Mouse (Mus musculus) left cerebral cortex, postnatal 14 days (tissue): ENCODE results near the gene Rabgef1. TPM values are rescaled to one million over a fixed set of nuclear protein-coding genes. Genes with fewer than 3 reads are reported as not detected.
"Not testable (repeated sequence)": the region's sequence is repeated elsewhere in the genome, so short reads cannot be mapped to it uniquely, and the experiment has no call there.

ENCODE experiments used
- DNase-seq, 2 experiments: peaks; one replicate each; pipeline ENCODE4 v3.0.0; 2021 to 2022; ENCODE audit warnings: low spot score in 2 of 2, mixed read lengths in 1 of 2
- intact Hi-C: fragments of 180-260 bp; cut with DNase I; formaldehyde crosslinking; loops from one replicate; pipeline ENCODE4 v1.15.1; 2025
- total RNA-seq, 2 experiments: library from RNA; stranded (reverse); gene quantifications; 2 replicates each; pipeline ENCODE4 v1.2.3; 2021

The Rabgef1 gene
- total RNA-seq, 2 experiments from 2014 or later, result 43.8 to 47.2 TPM

GRCm38 (mm10) chr5:130254164-130255016, 82.8 kb downstream of the Rabgef1 start:
- intact Hi-C loops, result loop anchor here (10.0 kb wide), 1 partner anchor 230 kb away; the partner anchor contains the start of genes Asl and Crcp
- DNase-seq, result peak in 1 of 2 experiments; percentile 64

GRCm38 (mm10) chr5:130255017-130255720, 83.6 kb downstream of the Rabgef1 start, which contains the start of the genes Sbds and Tyw1:
TSS of gene Sbds (minus strand) at chr5:130255530.
TSS of gene Tyw1 (plus strand) at chr5:130255619.
- DNase-seq, result peak; percentile 99
- intact Hi-C loops, result loop anchor here (10.0 kb wide), 1 partner anchor 230 kb away; the partner anchor contains the start of genes Asl and Crcp

- not testable (repeated sequence) for DNase-seq
- intact Hi-C loops, result loop anchor here (10.0 kb wide), 1 partner anchor 231 kb away; the partner anchor contains the start of genes Asl and Crcp
Observed at GRCm38 (mm10) chr5:130255799-130256525, 84.4 kb downstream of the Rabgef1 start.

- peak; percentile 93 to 97 for DNase-seq
- intact Hi-C loops, result loop anchor here (10.0 kb wide), 1 partner anchor 232 kb away; the partner anchor contains the start of genes Asl and Crcp
Observed at GRCm38 (mm10) chr5:130256678-130257271, 85.2 kb downstream of the Rabgef1 start.

GRCm38 (mm10) chr5:130257303-130257702, 85.7 kb downstream of the Rabgef1 start:
- intact Hi-C loops, result loop anchor here (10.0 kb wide), 1 partner anchor 233 kb away; the partner anchor contains the start of genes Asl and Crcp

GRCm38 (mm10) chr5:130263454-130263853, 91.9 kb downstream of the Rabgef1 start:
- intact Hi-C loops, result no loop called here
- DNase-seq, result no peak

More at GRCm38 (mm10) chr5:130257303-130257702, 85.7 kb downstream of the Rabgef1 start:
- no peak for DNase-seq

Other genes with a start within 250 kb of the Rabgef1 start
- 10 to 100 TPM; 48.6 to 53.5 TPM for gene Vkorc1l1, start 229.8 kb upstream of the Rabgef1 start, total RNA-seq
- 10 to 100 TPM; 12.4 to 12.9 TPM for gene Gusb, start 168.7 kb upstream of the Rabgef1 start, total RNA-seq
- 10 to 100 TPM; 14.7 to 19.8 TPM for gene Asl, start 142.6 kb upstream of the Rabgef1 start, total RNA-seq
- gene Crcp, start 142.5 kb upstream of the Rabgef1 start, total RNA-seq, result 10 to 100 TPM; 30.1 to 33.7 TPM
- 10 to 100 TPM; 36.1 to 40.8 TPM for gene Tpst1, start 98.5 kb upstream of the Rabgef1 start, total RNA-seq
- 10 to 100 TPM; 12.1 to 14.5 TPM for gene Kctd7, start 26.9 kb upstream of the Rabgef1 start, total RNA-seq
- 10 to 100 TPM; 35.4 to 46.8 TPM for gene Tmem248, start 45.3 kb downstream of the Rabgef1 start, total RNA-seq
- 10 to 100 TPM; 61.0 to 61.4 TPM for gene Sbds, start 83.7 kb downstream of the Rabgef1 start, total RNA-seq
- 10 to 100 TPM; 15.2 to 17.2 TPM for gene Tyw1, start 83.8 kb downstream of the Rabgef1 start, total RNA-seq
- gene Caln1, start 197.7 kb downstream of the Rabgef1 start, total RNA-seq, result 100 to 1,000 TPM; 146 to 147 TPM
- gene A330070K13Rik, start 212.8 kb downstream of the Rabgef1 start, total RNA-seq, result 1 to 10 TPM; 1.4 to 1.7 TPM